Mouse (Mus musculus) limb, embryonic 11.5 days (tissue): ENCODE measurements around the gene Smoc1. TPM values are rescaled to one million over a fixed set of nuclear protein-coding genes. Genes with fewer than 3 reads are reported as not detected.

Experiments used
- ATAC-seq: fragments of 200-750 bp; cut with Nextera tagmentation; 2 replicates; pipeline ENCODE4 v1.8.0; 2017; ENCODE audit warnings: low read depth; ENCODE audit not compliant: insufficient number of reproducible peaks, low FRiP score, low TSS enrichment
- DNase-seq: peaks from one replicate; pipeline ENCODE4 v3.0.0-alpha.2; 2015; ENCODE audit warnings: low spot score
- H3K27ac ChIP-seq: fragments of 300-500 bp; sonication (generic); replicated peaks from 2 replicates; pipeline ENCODE4 v1.5.1; 2014; ENCODE audit warnings: low read depth, mild to moderate bottlenecking, low read length
- H3K27me3 ChIP-seq: fragments of 300-500 bp; sonication (generic); 2 replicates; pipeline ENCODE4 v1.6.1; 2014; ENCODE audit warnings: mild to moderate bottlenecking, low read length, mixed read lengths; ENCODE audit not compliant: control insufficient read depth, insufficient read depth
- H3K36me3 ChIP-seq: fragments of 300-500 bp; sonication (generic); 2 replicates; pipeline ENCODE4 v1.6.1; 2014; ENCODE audit warnings: mild to moderate bottlenecking, low read length, moderate library complexity, mixed read lengths; ENCODE audit not compliant: control insufficient read depth, insufficient read depth
- H3K4me1 ChIP-seq: fragments of 300-500 bp; sonication (generic); 2 replicates; pipeline ENCODE4 v1.6.1; 2014; ENCODE audit warnings: low read length, mixed read lengths; ENCODE audit not compliant: control insufficient read depth, insufficient read depth
- H3K4me2 ChIP-seq: fragments of 300-500 bp; sonication (generic); 2 replicates; pipeline ENCODE4 v1.6.1; 2014; ENCODE audit warnings: low read depth, mild to moderate bottlenecking, moderate library complexity; ENCODE audit not compliant: severe bottlenecking
- H3K4me3 ChIP-seq: fragments of 300-500 bp; sonication (generic); 2 replicates; pipeline ENCODE4 v1.5.1; 2014; ENCODE audit warnings: low read depth, low read length
- H3K9ac ChIP-seq: fragments of 300-500 bp; sonication (generic); 2 replicates; pipeline ENCODE4 v1.6.1; 2014; ENCODE audit warnings: mild to moderate bottlenecking, low read length
- H3K9me3 ChIP-seq: fragments of 300-500 bp; sonication (generic); 2 replicates; pipeline ENCODE4 v1.6.1; 2016; ENCODE audit warnings: low read length; ENCODE audit not compliant: control insufficient read depth
- WGBS: fragments of 180-500 bp; shearing (Covaris S2); extraction: QIAGEN DNeasy Blood & Tissue Kit; methylation state at CpG from one replicate; pipeline ENCODE4 v1.1.7; 2014; 5-methylcytosine and 5-hydroxymethylcytosine counted together
- polyA plus RNA-seq: library from polyadenylated mRNA; unstranded; fragments of >200 nt; fragmentation: Nextera tagmentation; extraction: Ambion mirVana; gene quantifications from 2 replicates; pipeline ENCODE4 v1.2.1, GENCODE M21; 2014

Smoc1 gene
- polyA plus RNA-seq, 1 experiment from 2014 or later, result 15.6 TPM

GRCm38 (mm10) chr12:81108600-81109011 lies 82.0 kb downstream of the Smoc1 start:
- Histone ChIP-seq H3K4me1 (peaks cover 5% of the 10 kb centered on the region), H3K4me2 (no peak overlapping the region), H3K9me3 (no peaks in the 10 kb centered on the region), H3K27me3 (no peaks in the 10 kb centered on the region), H3K27ac (no peak overlapping the region; the same call in 1 of the 2 replicates), H3K36me3 (no peaks in the 10 kb centered on the region), H3K4me3 (no peak overlapping the region), H3K9ac (no peak overlapping the region)
- WGBS, result 13% methylated on average over 7 of the region's 7 CpGs
- ATAC-seq, result peak; percentile 39; the same call in 1 of the 2 replicates
- DNase-seq, result peak; percentile 63

DNA sequence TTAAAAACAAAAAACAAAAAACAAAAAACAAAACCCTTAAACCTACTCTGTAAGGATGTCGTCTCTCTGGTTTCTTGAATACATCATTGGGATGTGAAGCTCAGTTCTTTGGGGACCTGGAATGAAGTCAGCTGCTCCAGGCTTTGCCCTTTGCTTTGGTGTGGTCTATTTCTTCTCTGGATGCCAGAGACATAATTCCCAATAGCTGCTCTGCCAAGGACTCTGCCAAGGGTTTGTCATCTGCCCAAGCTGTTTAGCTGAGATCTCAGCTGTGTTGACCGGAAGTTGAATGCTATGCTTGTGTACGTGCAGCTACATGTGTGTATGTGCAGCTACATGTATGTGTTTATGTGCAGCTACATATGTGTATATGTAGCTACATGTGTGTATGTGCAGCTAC lies 83.4 kb downstream of the Smoc1 start:
- ATAC-seq (no peak), DNase-seq (no peak)
- Histone ChIP-seq H3K36me3 (no peaks in the 10 kb centered on the region), H3K27me3 (no peaks in the 10 kb centered on the region), H3K9ac (no peak overlapping the region), H3K4me2 (no peak overlapping the region), H3K27ac (no peak overlapping the region), H3K9me3 (no peaks in the 10 kb centered on the region), H3K4me1 (peaks cover 5% of the 10 kb centered on the region), H3K4me3 (no peak overlapping the region)
- WGBS, result 87% methylated on average over 3 of the region's 3 CpGs

DNA sequence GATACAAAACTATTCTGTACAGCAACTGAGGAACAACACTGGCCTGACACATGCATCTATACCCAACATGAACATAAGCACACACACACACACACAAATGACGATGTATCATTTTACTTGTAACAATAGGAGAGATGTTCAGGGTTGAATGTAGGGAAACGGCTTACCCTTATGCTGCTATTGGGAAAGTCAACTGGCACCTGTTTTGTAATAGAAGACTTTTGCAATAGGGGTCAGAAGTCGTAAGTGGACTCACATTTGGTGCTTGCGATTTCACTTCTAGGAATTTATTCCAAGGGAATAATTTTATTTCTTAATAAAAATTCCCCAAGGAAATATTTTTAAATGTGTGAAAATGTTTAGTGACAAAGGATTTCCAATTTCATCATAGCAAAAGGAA lies 85.7 kb downstream of the Smoc1 start:
- peaks cover 5% of the 10 kb centered on the region for H3K4me1 ChIP-seq
- no peak overlapping the region for H3K4me2 ChIP-seq
- no peaks in the 10 kb centered on the region for H3K9me3 ChIP-seq
- no peaks in the 10 kb centered on the region for H3K27me3 ChIP-seq
- ATAC-seq (no peak), DNase-seq (no peak)
- no peak overlapping the region for H3K9ac ChIP-seq
- no peak overlapping the region for H3K27ac ChIP-seq
- 96% methylated on average over 4 of the region's 4 CpGs for WGBS
- no peak overlapping the region for H3K4me3 ChIP-seq
- no peaks in the 10 kb centered on the region for H3K36me3 ChIP-seq

GRCm38 (mm10) chr12:81120301-81120700 lies 93.7 kb downstream of the Smoc1 start:
- H3K4me1 ChIP-seq, result no peaks in the 10 kb centered on the region
- no peak for DNase-seq
- H3K27ac ChIP-seq, result no peak overlapping the region
- H3K4me3 ChIP-seq, result no peak overlapping the region
- no peaks in the 10 kb centered on the region for H3K36me3 ChIP-seq
- H3K4me2 ChIP-seq, result no peak overlapping the region
- ATAC-seq, result no peak
- H3K27me3 ChIP-seq, result no peaks in the 10 kb centered on the region
- H3K9me3 ChIP-seq, result no peaks in the 10 kb centered on the region
- no peak overlapping the region for H3K9ac ChIP-seq

GRCm38 (mm10) chr12:81123793-81124192 lies 97.2 kb downstream of the Smoc1 start:
- Histone ChIP-seq H3K4me2 (no peak overlapping the region), H3K36me3 (no peaks in the 10 kb centered on the region), H3K27ac (no peak overlapping the region), H3K9me3 (no peaks in the 10 kb centered on the region), H3K4me1 (no peaks in the 10 kb centered on the region), H3K9ac (no peak overlapping the region), H3K27me3 (no peaks in the 10 kb centered on the region), H3K4me3 (no peak overlapping the region)
- DNase-seq (no peak), ATAC-seq (no peak)

DNA sequence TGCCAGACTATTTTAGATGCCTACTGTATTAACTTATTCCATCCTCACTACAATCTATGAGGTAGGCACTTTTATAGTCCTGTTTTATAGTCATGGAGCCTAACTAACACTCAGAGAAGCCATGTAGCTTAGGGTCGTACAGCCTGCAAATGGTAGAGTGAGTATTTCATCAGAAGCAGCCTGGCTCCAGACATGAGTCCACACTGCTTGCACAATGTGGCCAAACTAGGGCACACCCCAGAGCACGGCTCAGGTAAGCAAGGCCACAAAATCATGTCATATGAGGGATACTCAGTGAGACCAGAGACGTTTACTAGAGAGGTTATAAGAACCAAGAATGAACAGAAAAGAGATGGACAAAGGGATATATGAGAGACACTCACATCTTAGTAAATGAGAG lies 100.2 kb downstream of the Smoc1 start:
- Histone ChIP-seq H3K4me3 (no peak overlapping the region), H3K27ac (no peak overlapping the region), H3K36me3 (no peaks in the 10 kb centered on the region), H3K9me3 (no peaks in the 10 kb centered on the region), H3K27me3 (no peaks in the 10 kb centered on the region), H3K4me1 (no peaks in the 10 kb centered on the region), H3K4me2 (no peak overlapping the region), H3K9ac (no peak overlapping the region)
- DNase-seq, result no peak
- 78% methylated on average over 3 of the region's 3 CpGs for WGBS
- no peak for ATAC-seq

- Histone ChIP-seq H3K27me3 (no peaks in the 10 kb centered on the region), H3K4me2 (no peak overlapping the region), H3K36me3 (no peaks in the 10 kb centered on the region), H3K27ac (no peak overlapping the region), H3K9ac (no peak overlapping the region), H3K4me3 (no peak overlapping the region), H3K4me1 (no peaks in the 10 kb centered on the region; the same call in none of the 2 replicates), H3K9me3 (no peaks in the 10 kb centered on the region)
- ATAC-seq (no peak), DNase-seq (no peak)
- 86% methylated on average over 5 of the region's 5 CpGs for WGBS
Observed at GRCm38 (mm10) chr12:81128693-81129092, 102.1 kb downstream of the Smoc1 start.

DNA sequence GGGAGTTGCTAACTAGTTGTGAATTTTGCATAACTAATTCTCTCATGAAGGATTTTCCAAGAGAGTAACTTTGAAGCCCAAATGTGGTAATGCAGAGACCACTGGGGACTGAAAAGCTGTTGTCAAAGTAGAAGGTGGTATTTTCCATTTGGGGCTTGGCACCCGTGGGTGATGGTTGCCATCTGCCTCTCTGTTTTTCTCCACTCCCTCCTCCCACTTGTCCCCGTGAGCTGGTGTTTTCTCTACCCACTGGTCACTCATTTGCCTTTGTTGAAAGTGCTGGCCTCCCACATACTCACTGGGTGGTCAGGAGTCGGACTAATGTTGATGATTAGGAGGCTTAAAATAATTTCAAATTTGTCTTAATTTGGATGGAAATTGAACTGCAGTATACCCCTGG lies 104.1 kb downstream of the Smoc1 start:
- no peak for ATAC-seq
- Histone ChIP-seq H3K27me3 (no peaks in the 10 kb centered on the region), H3K9me3 (no peaks in the 10 kb centered on the region), H3K36me3 (no peaks in the 10 kb centered on the region), H3K9ac (no peak overlapping the region), H3K4me2 (no peak overlapping the region), H3K27ac (no peak overlapping the region), H3K4me1 (peaks cover 3% of the 10 kb centered on the region), H3K4me3 (no peak overlapping the region)
- DNase-seq, result no peak
- 46% methylated on average over 3 of the region's 3 CpGs for WGBS

DNA sequence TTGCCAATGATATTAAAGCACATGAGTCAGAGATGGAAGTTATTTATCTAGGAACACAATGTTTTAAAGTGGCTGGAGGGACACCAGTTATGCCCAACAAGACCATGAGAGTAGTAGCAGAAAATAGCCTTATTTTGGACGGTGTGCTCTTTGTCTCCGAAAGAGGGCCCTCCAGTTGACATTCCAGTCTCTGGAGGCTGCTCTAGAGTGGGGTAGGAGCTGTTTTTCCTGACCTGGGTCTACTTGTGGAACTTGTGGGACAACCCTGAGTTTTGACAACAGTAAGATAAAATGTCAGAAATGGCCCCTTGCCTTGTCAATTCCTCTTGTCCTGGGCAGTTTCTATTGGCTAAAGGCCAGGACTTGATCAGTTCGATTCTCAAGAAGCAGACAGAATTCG lies 104.5 kb downstream of the Smoc1 start:
- Histone ChIP-seq H3K9ac (no peak overlapping the region), H3K4me3 (no peak overlapping the region), H3K4me1 (peaks cover 3% of the 10 kb centered on the region), H3K4me2 (no peak overlapping the region), H3K27me3 (no peaks in the 10 kb centered on the region), H3K36me3 (no peaks in the 10 kb centered on the region), H3K9me3 (no peaks in the 10 kb centered on the region), H3K27ac (no peak overlapping the region)
- WGBS, result 83% methylated on average over 4 of the region's 4 CpGs
- DNase-seq (no peak), ATAC-seq (no peak)
